Comparison of ENCODE assay signal across 8 mouse cellular contexts in genomic region chr9:75409031-75409851, GRCm38 (mm10). TPM values are rescaled to one million over a fixed set of nuclear protein-coding genes. Genes with fewer than 3 reads are reported as not detected.
DNase-seq lines count a peak whose midpoint lies in the region; ATAC-seq and TF ChIP-seq lines count a peak whose summit lies in the region.

No protein-coding gene starts in this region.

- H3K4me2 ChIP-seq in heart, embryonic 13.5 days = peak overlapping the region; percentile 71
- peak overlapping the region; percentile 68 for H3K4me2 ChIP-seq in kidney, postnatal 0 days (ENCODE audit: low read length)
- H3K4me2 ChIP-seq in liver, embryonic 14.5 days (ENCODE audit: low read depth) = peak overlapping the region; percentile 95
- H3K4me2 ChIP-seq in stomach, embryonic 14.5 days (replicated peaks; ENCODE audit: low read depth, low read length) = peak overlapping the region; percentile 72

- peak; percentile 71 for ATAC-seq in heart, embryonic 13.5 days (ENCODE audit: extremely low read depth, insufficient number of reproducible peaks, low FRiP score, low TSS enrichment)
- peak; percentile 81 for ATAC-seq in kidney, postnatal 0 days (replicated peaks; ENCODE audit: low FRiP score, low read depth)
- ATAC-seq in liver, embryonic 14.5 days (ENCODE audit: insufficient read depth) = peak; percentile 76
- peak; percentile 68 for ATAC-seq in stomach, embryonic 14.5 days (ENCODE audit: insufficient number of reproducible peaks, insufficient read depth, low FRiP score, low read depth)

- peaks cover 10% of the 10 kb centered on the region; the same call in 1 of the 2 replicates for H3K4me1 ChIP-seq in brown adipose tissue, adult 24 weeks (ENCODE audit: control insufficient read depth, insufficient read depth, insufficient read length, low read length)
- peaks cover 68% of the 10 kb centered on the region for H3K4me1 ChIP-seq in heart, embryonic 13.5 days
- no peaks in the 10 kb centered on the region for H3K4me1 ChIP-seq in kidney, postnatal 0 days (replicated peaks; ENCODE audit: insufficient read depth, low read length)
- peaks cover 9 to 20% of the 10 kb centered on the region in 2 experiments for H3K4me1 ChIP-seq in liver, embryonic 14.5 days (replicated peaks; ENCODE audit: control insufficient read depth in 2 of 2, insufficient read depth in 2 of 2, low read length in 1 of 2)
- peaks cover 26% of the 10 kb centered on the region for H3K4me1 ChIP-seq in stomach, embryonic 14.5 days (ENCODE audit: control insufficient read depth, insufficient read depth, low read length)

- H3K9ac ChIP-seq in heart, embryonic 13.5 days = peak overlapping the region; percentile 93
- H3K9ac ChIP-seq in kidney, postnatal 0 days (ENCODE audit: low read depth, low read length) = peak overlapping the region; percentile 93
- peak overlapping the region; percentile 74 for H3K9ac ChIP-seq in liver, embryonic 14.5 days (replicated peaks)
- peak overlapping the region; percentile 93 for H3K9ac ChIP-seq in stomach, embryonic 14.5 days (replicated peaks; ENCODE audit: low read depth, low read length)

- peak; percentile 46 to 48 for DNase-seq in CD8-positive naive resting alpha-beta T cell, adult 2 months (ENCODE audit: low read depth in 2 of 2, low spot score in 2 of 2)
- peak; percentile 78 for DNase-seq in fibroblast of lung, adult 2 months (ENCODE audit: low read depth)
- DNase-seq in kidney, postnatal 0 days (ENCODE audit: low spot score) = peak; percentile 73
- DNase-seq in liver, embryonic 14.5 days (ENCODE audit: low read depth in 3 of 3, low spot score in 3 of 3) = peak; percentile 42 to 52 (median 44)
- peak; percentile 80 for DNase-seq in natural killer cell, adult 2 months (ENCODE audit: low spot score in 2 of 2)

- WGBS in heart, embryonic 13.5 days = under 1% methylated on average over 81 of the region's 90 CpGs
- under 1% methylated on average over 67 of the region's 90 CpGs for WGBS in kidney, postnatal 0 days
- WGBS in liver, embryonic 14.5 days (ENCODE audit: insufficient replicate concordance) = under 1% methylated on average over 81 of the region's 90 CpGs
- under 1% methylated on average over 78 of the region's 90 CpGs for WGBS in stomach, embryonic 14.5 days

- TF ChIP-seq EP300 in liver, embryonic 14.5 days (IDR thresholded peaks at IDR 0.05; ENCODE audit: low read depth) = no peak

- peak overlapping the region; percentile 96 for H3K4me3 ChIP-seq in brown adipose tissue, adult 24 weeks (ENCODE audit: insufficient read depth, low read depth, low read length)
- H3K4me3 ChIP-seq in heart, embryonic 13.5 days = peak overlapping the region; percentile 92
- H3K4me3 ChIP-seq in kidney, postnatal 0 days (replicated peaks; ENCODE audit: low read depth, low read length) = peak overlapping the region; percentile 88
- peak overlapping the region; percentile 71 for H3K4me3 ChIP-seq in liver, embryonic 14.5 days (ENCODE audit: insufficient read depth in 1 of 2, low read depth in 2 of 2, low read length in 2 of 2)
- H3K4me3 ChIP-seq in stomach, embryonic 14.5 days (ENCODE audit: low read depth, low read length) = peak overlapping the region; percentile 90

- no peaks in the 10 kb centered on the region for H3K9me3 ChIP-seq in heart, embryonic 13.5 days
- H3K9me3 ChIP-seq in kidney, postnatal 0 days (replicated peaks; ENCODE audit: low read length) = no peaks in the 10 kb centered on the region
- H3K9me3 ChIP-seq in liver, embryonic 14.5 days (ENCODE audit: control insufficient read depth, low read length) = no peaks in the 10 kb centered on the region
- no peaks in the 10 kb centered on the region for H3K9me3 ChIP-seq in stomach, embryonic 14.5 days (ENCODE audit: control insufficient read depth, low read depth, low read length)

- peak overlapping the region; percentile 96 for H3K27ac ChIP-seq in brown adipose tissue, adult 24 weeks (replicated peaks; ENCODE audit: low read depth, low read length)
- H3K27ac ChIP-seq in heart, embryonic 13.5 days (replicated peaks) = peak overlapping the region; percentile 99
- H3K27ac ChIP-seq in kidney, postnatal 0 days = peak overlapping the region; percentile 99
- H3K27ac ChIP-seq in liver, embryonic 14.5 days = peak overlapping the region; percentile 67
- peak overlapping the region; percentile 99 for H3K27ac ChIP-seq in stomach, embryonic 14.5 days (ENCODE audit: low read length)

- H3K36me3 ChIP-seq in heart, embryonic 13.5 days = no peaks in the 10 kb centered on the region
- H3K36me3 ChIP-seq in kidney, postnatal 0 days (ENCODE audit: insufficient read depth, low read length) = no peaks in the 10 kb centered on the region
- no peaks in the 10 kb centered on the region for H3K36me3 ChIP-seq in liver, embryonic 14.5 days (replicated peaks; ENCODE audit: control insufficient read depth, insufficient read depth, low read depth)
- H3K36me3 ChIP-seq in stomach, embryonic 14.5 days (ENCODE audit: control insufficient read depth, insufficient read depth, low read length) = no peaks in the 10 kb centered on the region

- no peaks in the 10 kb centered on the region for H3K27me3 ChIP-seq in heart, embryonic 13.5 days (replicated peaks)
- no peaks in the 10 kb centered on the region for H3K27me3 ChIP-seq in kidney, postnatal 0 days (ENCODE audit: insufficient read depth, low read length)
- H3K27me3 ChIP-seq in liver, embryonic 14.5 days (ENCODE audit: control insufficient read depth, insufficient read depth, low read length) = no peaks in the 10 kb centered on the region
- H3K27me3 ChIP-seq in stomach, embryonic 14.5 days (ENCODE audit: control insufficient read depth, insufficient read depth, low read length) = no peaks in the 10 kb centered on the region

- no peak for TF ChIP-seq CTCF in kidney, postnatal 0 days (IDR thresholded peaks at IDR 0.05; ENCODE audit: low read depth)
- no peak for TF ChIP-seq CTCF in liver, embryonic 14.5 days (IDR thresholded peaks at IDR 0.05; ENCODE audit: low read depth)

RNA-seq across cellular contexts. Expression of gene Mapk6, which starts 0.6 kb away (rescaled TPM):
- 12.0 and 16.0 TPM in 2 replicates for polyA plus RNA-seq in brown adipose tissue, adult 24 weeks (2012; ENCODE audit: insufficient read depth, insufficient read length, missing spikeins)
- 47.2 and 49.8 TPM in 2 replicates for polyA plus RNA-seq in heart, embryonic 13.5 days (2015; fragmentation: Nextera tagmentation; extraction: Ambion mirVana)
- polyA plus RNA-seq in kidney, postnatal 0 days (2015; fragmentation: Nextera tagmentation; extraction: Ambion mirVana) = 39.9 and 40.1 TPM in 2 replicates
- 7.7 and 9.3 TPM in 2 replicates for polyA plus RNA-seq in liver, embryonic 14.5 days (2012; rRNA removed)
- 17.1 and 20.2 TPM in 2 replicates for polyA plus RNA-seq in liver, embryonic 14.5 days (2014; fragmentation: Nextera tagmentation; extraction: Ambion mirVana)
- 70.2 and 72.0 TPM in 2 replicates for polyA plus RNA-seq in stomach, embryonic 14.5 days (2014; fragmentation: Nextera tagmentation; extraction: Ambion mirVana)

RNA-seq across cellular contexts. Expression of gene Leo1, which starts 32.1 kb away (rescaled TPM):
- 19.0 and 21.4 TPM in 2 replicates for polyA plus RNA-seq in brown adipose tissue, adult 24 weeks (2012; ENCODE audit: insufficient read depth, insufficient read length, missing spikeins)
- 27.9 and 30.0 TPM in 2 replicates for polyA plus RNA-seq in heart, embryonic 13.5 days (2015; fragmentation: Nextera tagmentation; extraction: Ambion mirVana)
- 31.4 and 36.6 TPM in 2 replicates for polyA plus RNA-seq in kidney, postnatal 0 days (2015; fragmentation: Nextera tagmentation; extraction: Ambion mirVana)
- 4.5 and 8.2 TPM in 2 replicates for polyA plus RNA-seq in liver, embryonic 14.5 days (2012; rRNA removed)
- 10.8 and 14.1 TPM in 2 replicates for polyA plus RNA-seq in liver, embryonic 14.5 days (2014; fragmentation: Nextera tagmentation; extraction: Ambion mirVana)
- 39.0 and 39.6 TPM in 2 replicates for polyA plus RNA-seq in stomach, embryonic 14.5 days (2014; fragmentation: Nextera tagmentation; extraction: Ambion mirVana)

Comparison
In these comparisons a context has a peak if more than half of its experiments do, and no peak if none do; other contexts are left out.
1. Peak in every context shown above with its lines: DNase-seq, ATAC-seq, H3K4me3 ChIP-seq and H3K27ac ChIP-seq.